Mouse (Mus musculus): ENCODE measurements around the gene Gm128. TPM values are rescaled to one million over a fixed set of nuclear protein-coding genes. Genes with fewer than 3 reads are reported as not detected.

Gene Gm128
- 57.5 TPM for polyA plus RNA-seq (2014; fragmentation: Illumina TruSeq; extraction: RNeasy Lipid Tissue Mini Kit (QIAGEN cat#74804); ENCODE audit: low read depth, low replicate concordance)

GRCm38 (mm10) chr3:95241498-95241897, at the start of gene Gm128:
Gene Gm128 (minus strand): TSS chr3:95241598.

GRCm38 (mm10) chr3:95281216-95282126, 40.1 kb upstream of the Gm128 start, which contains the start of the genes Mindy1 and Prune1:
Gene Mindy1 (plus strand): TSS chr3:95281345.
Gene Prune1 (minus strand): TSS chr3:95282076.

GRCm38 (mm10) chr3:95250783-95251424, 9.5 kb upstream of the Gm128 start, which contains the start of gene Bnipl:
Gene Bnipl (minus strand): TSS chr3:95251193.

GRCm38 (mm10) chr3:95231298-95232221, 9.8 kb downstream of the Gm128 start, which contains the start of gene Mllt11:
Gene Mllt11 (minus strand): TSS chr3:95232171.

GRCm38 (mm10) chr3:95228148-95228893, 13.1 kb downstream of the Gm128 start, which contains the start of gene Cdc42se1:
Gene Cdc42se1 (plus strand): TSS chr3:95228732.

GRCm38 (mm10) chr3:95217255-95218134, 23.9 kb downstream of the Gm128 start, which contains the start of gene Gabpb2:
Gene Gabpb2 (minus strand): TSS chr3:95217916.

Other genes starting within 250 kb of the Gm128 start
- gene Zfp687, start 226.2 kb downstream of the Gm128 start, polyA plus RNA-seq (2014; fragmentation: Illumina TruSeq; extraction: RNeasy Lipid Tissue Mini Kit (QIAGEN cat#74804); ENCODE audit: low read depth, low replicate concordance), result 11.3 TPM
- gene Psmd4, start 199.0 kb downstream of the Gm128 start, polyA plus RNA-seq (2014; fragmentation: Illumina TruSeq; extraction: RNeasy Lipid Tissue Mini Kit (QIAGEN cat#74804); ENCODE audit: low read depth, low replicate concordance), result 14.9 TPM
- gene Pip5k1a, start 134.7 kb downstream of the Gm128 start, polyA plus RNA-seq (2014; fragmentation: Illumina TruSeq; extraction: RNeasy Lipid Tissue Mini Kit (QIAGEN cat#74804); ENCODE audit: low read depth, low replicate concordance), result 13.8 TPM
- gene Vps72, start 130.6 kb downstream of the Gm128 start, polyA plus RNA-seq (2014; fragmentation: Illumina TruSeq; extraction: RNeasy Lipid Tissue Mini Kit (QIAGEN cat#74804); ENCODE audit: low read depth, low replicate concordance), result 6.2 TPM
- 4.3 TPM for gene Tmod4, start 117.1 kb downstream of the Gm128 start, polyA plus RNA-seq (2014; fragmentation: Illumina TruSeq; extraction: RNeasy Lipid Tissue Mini Kit (QIAGEN cat#74804); ENCODE audit: low read depth, low replicate concordance)
- 18.9 TPM for gene Scnm1, start 107.6 kb downstream of the Gm128 start, polyA plus RNA-seq (2014; fragmentation: Illumina TruSeq; extraction: RNeasy Lipid Tissue Mini Kit (QIAGEN cat#74804); ENCODE audit: low read depth, low replicate concordance)
- gene Lysmd1, start 107.5 kb downstream of the Gm128 start, polyA plus RNA-seq (2014; fragmentation: Illumina TruSeq; extraction: RNeasy Lipid Tissue Mini Kit (QIAGEN cat#74804); ENCODE audit: low read depth, low replicate concordance), result 2.3 TPM
- gene Tnfaip8l2, start 99.2 kb downstream of the Gm128 start, polyA plus RNA-seq (2014; fragmentation: Illumina TruSeq; extraction: RNeasy Lipid Tissue Mini Kit (QIAGEN cat#74804); ENCODE audit: low read depth, low replicate concordance), result not detected
- gene Sema6c, start 81.1 kb downstream of the Gm128 start, polyA plus RNA-seq (2014; fragmentation: Illumina TruSeq; extraction: RNeasy Lipid Tissue Mini Kit (QIAGEN cat#74804); ENCODE audit: low read depth, low replicate concordance), result 1.3 TPM
- 11.1 TPM for gene Gabpb2, start 23.7 kb downstream of the Gm128 start, polyA plus RNA-seq (2014; fragmentation: Illumina TruSeq; extraction: RNeasy Lipid Tissue Mini Kit (QIAGEN cat#74804); ENCODE audit: low read depth, low replicate concordance)
- 17.4 TPM for gene Cdc42se1, start 12.9 kb downstream of the Gm128 start, polyA plus RNA-seq (2014; fragmentation: Illumina TruSeq; extraction: RNeasy Lipid Tissue Mini Kit (QIAGEN cat#74804); ENCODE audit: low read depth, low replicate concordance)
- gene Mllt11, start 9.4 kb downstream of the Gm128 start, polyA plus RNA-seq (2014; fragmentation: Illumina TruSeq; extraction: RNeasy Lipid Tissue Mini Kit (QIAGEN cat#74804); ENCODE audit: low read depth, low replicate concordance), result 185 TPM
- 0.28 TPM for gene Bnipl, start 9.6 kb upstream of the Gm128 start, polyA plus RNA-seq (2014; fragmentation: Illumina TruSeq; extraction: RNeasy Lipid Tissue Mini Kit (QIAGEN cat#74804); ENCODE audit: low read depth, low replicate concordance)
- gene Mindy1, start 39.7 kb upstream of the Gm128 start, polyA plus RNA-seq (2014; fragmentation: Illumina TruSeq; extraction: RNeasy Lipid Tissue Mini Kit (QIAGEN cat#74804); ENCODE audit: low read depth, low replicate concordance), result 45.4 TPM
- 8.2 TPM for gene Prune1, start 40.5 kb upstream of the Gm128 start, polyA plus RNA-seq (2014; fragmentation: Illumina TruSeq; extraction: RNeasy Lipid Tissue Mini Kit (QIAGEN cat#74804); ENCODE audit: low read depth, low replicate concordance)
- gene Anxa9, start 65.6 kb upstream of the Gm128 start, polyA plus RNA-seq (2014; fragmentation: Illumina TruSeq; extraction: RNeasy Lipid Tissue Mini Kit (QIAGEN cat#74804); ENCODE audit: low read depth, low replicate concordance), result 3.2 TPM
- 30.2 TPM for gene Cers2, start 73.2 kb upstream of the Gm128 start, polyA plus RNA-seq (2014; fragmentation: Illumina TruSeq; extraction: RNeasy Lipid Tissue Mini Kit (QIAGEN cat#74804); ENCODE audit: low read depth, low replicate concordance)
- 35.8 TPM for gene Setdb1, start 115.6 kb upstream of the Gm128 start, polyA plus RNA-seq (2014; fragmentation: Illumina TruSeq; extraction: RNeasy Lipid Tissue Mini Kit (QIAGEN cat#74804); ENCODE audit: low read depth, low replicate concordance)
- 414 TPM for gene 4930558C23Rik, start 161.2 kb upstream of the Gm128 start, polyA plus RNA-seq (2014; fragmentation: Illumina TruSeq; extraction: RNeasy Lipid Tissue Mini Kit (QIAGEN cat#74804); ENCODE audit: low read depth, low replicate concordance)
- gene Arnt, start 192.8 kb upstream of the Gm128 start, polyA plus RNA-seq (2014; fragmentation: Illumina TruSeq; extraction: RNeasy Lipid Tissue Mini Kit (QIAGEN cat#74804); ENCODE audit: low read depth, low replicate concordance), result 18.7 TPM